Mouse (Mus musculus) midbrain, embryonic 10.5 days (tissue): ENCODE measurements at regions not wholly inside any gene's neighbourhood (a gene's known extent, or its start where the extent isn't known, plus 50 kb on each side); places are given as distances from the start of the nearest gene placed in this dataset.

ENCODE experiments used
- DNase-seq: peaks from one replicate; pipeline ENCODE4 v3.0.0-alpha.2; 2017; ENCODE audit warnings: low spot score
- H3K27ac ChIP-seq: fragments of 300-500 bp; sonication (generic); replicated peaks from 2 replicates; pipeline ENCODE4 v1.5.1; 2016; ENCODE audit warnings: mild to moderate bottlenecking
- H3K27me3 ChIP-seq: fragments of 300-500 bp; sonication (generic); 2 replicates; pipeline ENCODE4 v1.6.1; 2016; ENCODE audit warnings: low read depth, mild to moderate bottlenecking; ENCODE audit not compliant: poor library complexity, severe bottlenecking
- H3K36me3 ChIP-seq: fragments of 300-500 bp; sonication (generic); 2 replicates; pipeline ENCODE4 v1.6.1; 2016; ENCODE audit warnings: mild to moderate bottlenecking, moderate library complexity
- H3K4me1 ChIP-seq: fragments of 300-500 bp; sonication (generic); 2 replicates; pipeline ENCODE4 v1.6.1; 2016
- H3K4me3 ChIP-seq: fragments of 300-500 bp; sonication (generic); 2 replicates; pipeline ENCODE4 v1.5.1; 2016; ENCODE audit warnings: mild to moderate bottlenecking, moderate library complexity
- H3K9me3 ChIP-seq: fragments of 300-500 bp; sonication (generic); replicated peaks from 2 replicates; pipeline ENCODE4 v1.6.1; 2016; ENCODE audit warnings: mild to moderate bottlenecking
- WGBS: fragments of 180-500 bp; shearing (Covaris S2); methylation state at CpG from one replicate; pipeline ENCODE4 v1.1.7; 2016; 5-methylcytosine and 5-hydroxymethylcytosine counted together

DNA sequence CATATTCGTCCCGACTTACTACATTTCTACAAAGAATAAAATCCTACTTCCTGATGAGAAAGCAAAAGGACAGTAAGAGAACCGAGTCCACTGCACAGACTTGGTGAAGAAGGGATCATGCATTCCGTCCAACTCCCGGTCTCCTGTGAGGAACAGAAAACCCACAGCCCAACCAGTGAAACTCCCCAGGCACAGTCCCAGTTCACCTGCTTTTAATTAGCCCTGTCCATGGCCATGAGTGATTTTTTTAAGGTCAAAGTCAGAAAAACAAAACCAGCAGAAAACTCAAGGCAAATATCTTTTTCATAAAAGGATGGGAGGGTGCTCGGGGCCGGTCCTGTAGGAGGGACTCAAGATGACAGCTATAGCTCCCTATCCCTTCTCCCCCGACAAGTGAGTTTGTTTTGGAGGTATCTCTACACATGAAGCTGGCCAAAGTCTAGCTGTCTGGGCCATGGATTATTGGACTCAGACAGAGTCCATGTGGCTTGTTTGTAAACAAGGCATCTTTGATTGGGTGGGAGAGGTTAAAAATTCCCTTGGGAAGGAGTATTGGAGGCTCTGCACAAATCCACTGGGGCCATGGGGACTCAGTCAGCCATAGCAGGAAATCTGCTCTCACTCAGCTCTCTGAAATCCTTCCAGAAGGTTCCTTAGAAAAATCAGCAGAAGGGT is 168.8 kb upstream of the Arid1b start:
- Histone ChIP-seq H3K27ac (no peak overlapping the region), H3K4me1 (no peaks in the 10 kb centered on the region), H3K27me3 (no peaks in the 10 kb centered on the region), H3K36me3 (no peaks in the 10 kb centered on the region), H3K9me3 (no peaks in the 10 kb centered on the region), H3K4me3 (no peak overlapping the region)
- 83% methylated on average over 8 of the region's 8 CpGs for WGBS
- DNase-seq, result no peak

DNA sequence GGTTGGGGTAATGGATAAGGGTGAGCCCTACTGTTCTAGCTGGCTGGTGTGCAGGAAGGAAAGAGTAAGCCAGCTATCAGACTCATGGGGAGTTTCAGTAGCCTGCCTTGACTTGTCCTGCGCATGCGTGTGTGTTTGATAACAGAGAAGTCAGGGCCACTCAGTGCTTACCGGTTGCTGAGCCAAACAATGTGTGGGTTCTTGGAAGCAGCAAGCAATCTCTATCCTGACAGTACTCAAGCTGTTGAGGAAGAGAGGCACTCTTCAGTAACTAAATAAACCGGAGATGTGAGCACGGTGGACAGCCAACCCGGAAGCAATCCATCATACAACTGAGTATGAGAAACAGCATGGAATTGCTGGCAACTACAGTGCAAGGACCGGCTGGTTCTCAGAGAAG is 160.1 kb upstream of the Arid1b start:
- Histone ChIP-seq H3K36me3 (no peaks in the 10 kb centered on the region), H3K27ac (no peak overlapping the region), H3K4me1 (no peaks in the 10 kb centered on the region), H3K4me3 (no peak overlapping the region), H3K27me3 (no peaks in the 10 kb centered on the region), H3K9me3 (no peaks in the 10 kb centered on the region)
- DNase-seq, result no peak
- WGBS, result 87% methylated on average over 7 of the region's 7 CpGs

DNA sequence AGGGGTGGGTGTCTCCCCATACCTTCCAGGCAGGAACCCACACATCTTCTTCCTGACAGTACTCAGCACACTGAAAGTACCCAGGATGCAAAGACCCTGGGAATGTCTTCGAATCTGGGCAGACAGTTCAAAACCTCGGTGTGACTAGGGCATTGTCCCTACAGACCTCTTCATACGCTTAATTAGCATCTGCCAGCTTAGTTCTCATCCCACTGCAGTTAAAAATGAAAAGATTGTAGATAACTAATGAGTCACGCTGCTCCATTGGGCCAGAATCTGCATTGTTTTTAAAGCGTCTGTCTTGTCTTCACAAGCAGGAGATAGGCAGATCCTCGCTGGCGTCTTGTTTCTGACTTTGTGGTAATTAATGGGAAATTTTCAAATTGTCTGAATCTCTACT is 159.6 kb upstream of the Arid1b start:
- H3K27me3 ChIP-seq, result no peaks in the 10 kb centered on the region
- H3K4me1 ChIP-seq, result no peaks in the 10 kb centered on the region
- no peaks in the 10 kb centered on the region for H3K36me3 ChIP-seq
- H3K27ac ChIP-seq, result no peak overlapping the region
- 81% methylated on average over 7 of the region's 7 CpGs for WGBS
- H3K4me3 ChIP-seq, result no peak overlapping the region
- no peaks in the 10 kb centered on the region for H3K9me3 ChIP-seq
- no peak for DNase-seq

DNA sequence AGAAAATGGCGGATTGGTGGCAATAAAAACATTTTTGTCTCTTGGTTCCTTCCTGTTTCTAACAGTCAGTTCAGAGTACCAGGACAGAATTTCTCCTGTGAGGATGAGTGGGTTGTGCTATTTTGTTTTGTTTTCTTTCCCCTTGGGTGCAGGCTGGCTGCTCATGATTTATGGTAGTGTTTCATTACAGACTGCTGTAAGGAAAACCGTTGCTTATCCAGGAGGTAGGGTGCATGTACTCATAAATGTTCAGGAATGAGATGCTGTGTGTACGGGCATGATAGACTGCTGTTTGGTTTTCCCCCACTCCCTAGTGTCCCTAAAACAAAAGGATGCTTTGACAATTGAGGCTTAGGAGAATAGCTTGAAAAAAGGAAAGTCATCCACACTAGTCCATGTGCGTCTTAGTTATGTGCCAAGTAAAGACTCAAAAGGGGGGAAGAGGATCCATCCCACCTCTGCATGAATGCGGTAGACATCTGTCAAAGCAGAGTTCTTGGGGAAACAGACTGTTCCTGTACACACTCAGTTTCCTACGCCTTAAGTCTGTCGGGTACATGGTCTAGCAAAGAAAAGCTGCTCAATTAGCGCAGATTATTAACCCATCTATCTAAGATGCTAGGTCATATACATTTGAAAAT is 158.9 kb upstream of the Arid1b start:
- Histone ChIP-seq H3K36me3 (no peaks in the 10 kb centered on the region), H3K4me3 (no peak overlapping the region), H3K9me3 (no peaks in the 10 kb centered on the region), H3K27me3 (no peaks in the 10 kb centered on the region), H3K27ac (no peak overlapping the region), H3K4me1 (no peaks in the 10 kb centered on the region)
- 89% methylated on average over 8 of the region's 8 CpGs for WGBS
- DNase-seq, result no peak

DNA sequence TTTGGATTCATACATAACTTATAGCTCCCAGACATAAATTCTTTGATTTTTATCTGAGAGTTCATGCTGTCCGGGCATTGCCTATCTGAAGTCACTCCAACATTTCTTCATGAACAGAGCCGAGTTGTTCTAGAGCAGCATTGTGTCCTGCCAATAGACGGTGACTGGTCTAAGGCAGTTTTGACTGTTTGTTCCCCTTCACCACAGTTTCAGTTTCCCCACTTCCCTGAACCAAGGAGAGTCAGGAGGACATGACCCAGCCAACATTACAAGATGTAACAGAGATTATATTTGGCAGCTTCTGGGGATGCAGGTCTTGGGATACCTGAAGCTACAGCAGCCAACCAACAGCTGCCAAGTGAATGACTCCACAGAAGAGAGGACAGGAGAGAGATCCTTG is 154.0 kb upstream of the Arid1b start:
- 87% methylated on average over 3 of the region's 3 CpGs for WGBS
- Histone ChIP-seq H3K4me1 (no peaks in the 10 kb centered on the region), H3K9me3 (no peaks in the 10 kb centered on the region), H3K4me3 (no peak overlapping the region), H3K36me3 (no peaks in the 10 kb centered on the region), H3K27me3 (no peaks in the 10 kb centered on the region), H3K27ac (no peak overlapping the region)
- DNase-seq, result no peak

DNA sequence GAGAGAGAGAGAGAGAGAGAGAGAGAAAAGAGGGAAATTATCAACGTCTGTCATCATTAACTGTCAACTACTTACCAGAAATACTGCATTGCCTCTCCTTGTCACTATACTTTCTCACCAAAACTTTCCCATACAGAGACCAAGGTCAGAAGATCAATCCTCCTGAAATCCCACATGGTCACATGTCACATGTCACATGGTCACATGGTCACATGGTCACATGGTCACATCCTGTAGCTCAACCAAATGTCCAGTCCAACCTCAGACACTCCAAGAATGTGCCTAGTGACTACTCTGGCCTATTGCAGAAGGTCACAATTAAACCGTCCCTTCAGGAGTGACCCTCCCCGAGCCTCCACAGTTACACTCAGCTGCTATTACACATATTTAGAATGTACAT is 135.8 kb upstream of the Arid1b start:
- Histone ChIP-seq H3K4me3 (no peak overlapping the region), H3K36me3 (no peaks in the 10 kb centered on the region), H3K27ac (no peak overlapping the region), H3K9me3 (no peaks in the 10 kb centered on the region), H3K27me3 (no peaks in the 10 kb centered on the region), H3K4me1 (no peaks in the 10 kb centered on the region)
- 85% methylated on average over 3 of the region's 3 CpGs for WGBS
- DNase-seq, result no peak

DNA sequence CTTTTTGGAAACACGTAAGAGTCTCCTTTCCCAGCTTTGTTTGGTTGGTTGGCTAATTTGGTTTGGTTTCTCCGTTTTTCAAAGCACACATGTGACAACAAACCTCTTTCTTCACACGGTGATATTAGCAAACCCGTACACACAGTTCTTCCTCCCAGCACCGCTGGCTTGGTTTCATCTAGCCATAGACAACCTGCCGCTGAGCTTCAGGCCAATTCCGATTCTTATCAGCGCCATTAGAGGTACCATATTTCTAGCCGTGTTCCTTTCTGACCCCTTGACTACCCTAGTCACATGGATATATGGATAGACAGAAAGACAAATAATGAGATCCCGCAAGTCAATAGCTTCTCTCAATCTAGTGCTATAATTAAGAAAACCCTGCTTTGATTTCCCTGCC is 129.2 kb upstream of the Arid1b start:
- WGBS, result 92% methylated on average over 10 of the region's 10 CpGs
- Histone ChIP-seq H3K9me3 (no peaks in the 10 kb centered on the region), H3K4me1 (peaks cover 18% of the 10 kb centered on the region), H3K4me3 (no peak overlapping the region), H3K36me3 (no peaks in the 10 kb centered on the region), H3K27me3 (no peaks in the 10 kb centered on the region), H3K27ac (no peak overlapping the region)
- DNase-seq, result no peak

DNA sequence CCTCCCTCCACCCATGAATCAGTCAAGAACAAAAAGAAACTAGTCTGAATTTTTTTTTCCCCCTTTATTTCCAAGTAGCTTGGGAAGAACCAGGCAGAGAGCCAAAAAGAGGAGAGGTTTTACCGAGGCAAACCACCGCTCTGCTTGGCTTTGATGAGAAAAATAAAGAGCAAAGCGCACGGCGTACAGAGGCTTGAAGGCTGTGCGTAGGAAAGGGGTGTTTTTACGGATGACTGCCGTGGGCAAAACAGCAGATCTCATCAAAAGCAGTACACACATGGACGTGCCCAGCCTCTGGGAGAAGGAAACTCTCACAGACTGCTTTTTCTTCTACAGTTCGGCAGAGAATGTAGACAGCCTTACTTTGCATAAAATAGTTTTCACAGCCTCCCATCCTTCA is 128.5 kb upstream of the Arid1b start:
- no peak for DNase-seq
- Histone ChIP-seq H3K27me3 (no peaks in the 10 kb centered on the region), H3K4me1 (peaks cover 18% of the 10 kb centered on the region), H3K4me3 (no peak overlapping the region), H3K36me3 (no peaks in the 10 kb centered on the region), H3K9me3 (no peaks in the 10 kb centered on the region), H3K27ac (peak overlapping the region; percentile 49; the same call in 1 of the 2 replicates)
- WGBS, result 64% methylated on average over 10 of the region's 10 CpGs

DNA sequence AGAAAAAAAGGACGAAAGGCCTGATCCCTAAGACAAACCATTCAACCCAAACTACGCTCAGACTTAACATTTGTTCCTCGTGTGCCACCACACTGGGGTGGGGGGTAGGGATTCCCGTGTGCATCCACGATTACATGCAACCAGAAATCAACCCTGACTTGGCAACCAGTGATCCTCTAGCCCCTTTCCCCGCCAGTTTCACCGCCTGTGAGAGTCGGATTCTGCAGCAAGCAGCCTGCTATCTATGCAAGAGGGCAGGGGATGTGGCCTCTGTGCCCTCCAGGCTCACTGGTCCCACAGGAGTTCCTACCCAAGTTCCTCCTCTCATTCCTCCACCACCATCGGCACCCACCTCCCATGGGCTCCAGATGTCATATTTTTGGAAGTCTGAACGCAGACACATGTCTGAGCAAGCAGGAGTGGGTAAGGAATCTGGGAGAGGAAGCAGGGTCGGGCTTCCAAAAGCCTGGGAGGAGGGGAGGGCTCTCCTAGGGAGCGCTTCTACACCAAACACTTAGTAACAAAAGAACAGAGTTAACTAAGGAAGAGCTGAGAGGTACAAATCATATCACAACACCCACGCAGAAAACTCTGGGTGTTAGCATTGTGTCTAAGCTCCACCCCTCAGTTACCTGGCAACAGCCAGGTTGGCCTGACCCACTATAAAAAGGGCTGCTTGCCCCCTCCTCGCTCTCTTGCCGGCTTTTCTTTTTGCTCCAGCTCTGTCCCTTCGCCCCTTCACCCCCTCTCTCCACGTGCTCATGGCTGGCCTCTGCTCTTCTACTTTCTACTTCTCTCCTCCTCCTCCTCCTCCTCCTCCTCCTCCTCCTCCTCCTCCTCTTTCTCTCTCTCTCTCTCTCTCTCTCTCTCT is 127.9 kb upstream of the Arid1b start:
- 60% methylated on average over 17 of the region's 17 CpGs for WGBS
- peak overlapping the region; percentile 49; the same call in 1 of the 2 replicates for H3K27ac ChIP-seq

DNA sequence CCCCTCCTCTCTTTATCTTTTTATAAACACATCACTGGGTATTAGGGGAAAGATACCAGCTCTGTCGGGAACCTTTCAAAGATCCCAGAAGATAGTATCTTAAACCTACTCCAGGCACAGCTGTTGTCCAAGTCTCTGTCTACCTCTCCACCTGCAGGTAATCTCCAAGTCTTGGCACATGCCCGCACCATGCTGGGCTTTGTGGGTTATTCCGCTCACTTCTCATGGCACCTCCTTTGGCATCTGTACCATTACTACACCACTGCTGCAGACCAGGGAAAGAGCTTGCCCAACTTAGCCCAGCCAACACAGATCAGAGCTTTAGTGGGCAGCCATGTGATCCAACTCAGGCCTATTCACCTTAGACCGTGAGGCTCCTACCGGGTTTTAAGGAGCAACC is 127.0 kb upstream of the Arid1b start:
- H3K36me3 ChIP-seq, result no peaks in the 10 kb centered on the region
- no peak overlapping the region for H3K27ac ChIP-seq
- H3K27me3 ChIP-seq, result no peaks in the 10 kb centered on the region
- DNase-seq, result no peak
- H3K4me3 ChIP-seq, result no peak overlapping the region
- WGBS, result 94% methylated on average over 5 of the region's 5 CpGs
- no peaks in the 10 kb centered on the region for H3K9me3 ChIP-seq
- H3K4me1 ChIP-seq, result peaks cover 18% of the 10 kb centered on the region

More for the DNA sequence above, 127.9 kb upstream of the Arid1b start:
- H3K4me1 ChIP-seq, result peaks cover 18% of the 10 kb centered on the region
- H3K4me3 ChIP-seq, result no peak overlapping the region
- H3K36me3 ChIP-seq, result no peaks in the 10 kb centered on the region
- H3K27me3 ChIP-seq, result no peaks in the 10 kb centered on the region
- peak; percentile 16 for DNase-seq
- no peaks in the 10 kb centered on the region for H3K9me3 ChIP-seq

DNA sequence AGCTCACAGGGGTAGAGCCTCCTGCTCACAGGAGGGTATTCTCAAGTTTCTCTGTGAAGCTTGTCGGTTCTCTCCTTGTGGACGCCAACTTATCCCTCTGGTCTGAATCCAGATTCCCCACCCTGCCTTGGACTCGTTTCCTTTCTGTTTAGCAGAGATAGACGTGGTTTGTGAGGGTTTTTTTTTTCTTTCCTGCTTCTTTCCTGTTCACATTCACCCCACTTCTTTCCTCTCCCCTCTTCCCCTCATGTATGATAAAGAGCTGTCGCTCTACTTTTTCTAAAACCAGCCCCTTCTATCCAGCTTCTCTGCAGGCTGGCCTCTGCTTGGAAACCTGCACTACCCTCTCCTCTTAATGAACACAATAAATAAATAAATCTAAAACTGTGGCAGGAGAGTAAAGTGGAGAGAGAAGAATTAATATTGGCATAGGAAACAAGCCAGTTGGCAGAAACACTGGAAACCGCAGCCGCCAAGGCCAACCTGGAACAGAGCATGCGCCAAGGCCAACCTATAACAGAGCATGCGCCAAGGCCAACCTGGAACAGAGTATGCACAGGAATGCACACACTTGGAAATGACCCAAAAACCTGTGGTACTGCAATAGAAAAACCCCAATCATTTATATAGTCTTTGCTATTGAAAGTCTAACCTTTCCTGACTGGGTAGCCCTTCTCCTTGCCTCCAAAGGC is 126.2 kb upstream of the Arid1b start:
- no peaks in the 10 kb centered on the region for H3K36me3 ChIP-seq
- no peaks in the 10 kb centered on the region for H3K9me3 ChIP-seq
- H3K27me3 ChIP-seq, result no peaks in the 10 kb centered on the region
- peaks cover 18% of the 10 kb centered on the region for H3K4me1 ChIP-seq
- H3K27ac ChIP-seq, result no peak overlapping the region
- DNase-seq, result no peak
- WGBS, result 88% methylated on average over 9 of the region's 9 CpGs
- H3K4me3 ChIP-seq, result no peak overlapping the region

DNA sequence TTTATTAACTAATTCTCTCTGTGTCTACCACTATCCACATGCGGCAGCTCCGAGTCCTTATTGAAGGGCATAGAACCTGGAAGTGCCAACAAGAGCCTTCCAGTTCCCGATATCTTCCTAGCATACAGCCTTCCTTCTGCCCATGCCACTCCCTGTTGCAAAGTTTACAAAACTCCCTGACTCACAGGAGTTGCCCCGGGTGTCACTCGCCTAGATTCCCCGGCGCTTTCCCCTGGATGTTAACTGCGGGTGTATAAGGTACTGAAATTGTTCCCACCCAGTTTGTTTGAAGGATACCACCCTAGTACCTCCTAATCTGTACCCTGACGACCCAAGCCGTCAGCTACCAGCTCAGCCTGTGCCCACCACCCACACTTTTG is 125.7 kb upstream of the Arid1b start:
- H3K9me3 ChIP-seq, result no peaks in the 10 kb centered on the region
- H3K27ac ChIP-seq, result no peak overlapping the region
- DNase-seq, result no peak
- H3K36me3 ChIP-seq, result no peaks in the 10 kb centered on the region
- H3K4me1 ChIP-seq, result peaks cover 18% of the 10 kb centered on the region
- 93% methylated on average over 10 of the region's 10 CpGs for WGBS
- H3K27me3 ChIP-seq, result no peaks in the 10 kb centered on the region
- no peak overlapping the region for H3K4me3 ChIP-seq
